Mouse (Mus musculus): Measurements from ENCODE around the gene Sulf2. TPM values are rescaled to one million over a fixed set of nuclear protein-coding genes. Genes with fewer than 3 reads are reported as not detected.

Sulf2 gene
- polyA plus RNA-seq, 1 experiment from 2014 or later: 113 TPM

DNA sequence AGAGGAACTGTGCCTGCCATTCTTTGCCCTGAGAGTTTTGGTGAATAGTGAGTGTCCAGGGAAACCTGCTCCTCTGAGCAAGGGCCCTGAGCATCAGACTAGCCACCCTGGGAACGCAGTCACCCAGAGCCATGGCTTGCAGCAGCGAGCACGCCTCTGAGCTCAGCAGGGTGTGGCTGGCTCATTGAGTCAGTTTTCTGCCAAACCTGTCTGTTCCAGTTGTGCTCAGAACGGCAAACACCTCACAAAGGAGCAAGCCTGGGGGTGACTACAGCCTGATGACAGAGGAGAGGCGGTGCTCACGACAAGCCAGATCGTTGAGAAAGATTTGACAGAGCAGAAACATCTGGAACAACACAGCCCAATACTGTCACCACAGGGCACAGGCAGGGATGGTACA is 14.7 kb upstream of the Sulf2 start:
- H3K4me3 ChIP-seq: no peak overlapping the region
- no peak overlapping the region for H3K4me2 ChIP-seq (replicated peaks)
- H3K36me3 ChIP-seq: no peaks in the 10 kb centered on the region
- no peaks in the 10 kb centered on the region for H3K9me3 ChIP-seq
- ATAC-seq (ENCODE audit: low FRiP score, low read depth): no peak
- no peak overlapping the region for H3K27ac ChIP-seq (replicated peaks)
- no peak overlapping the region for H3K9ac ChIP-seq (replicated peaks)
- WGBS: 46% methylated on average over 7 of the region's 7 CpGs
- peaks cover 21% of the 10 kb centered on the region for H3K4me1 ChIP-seq
- H3K27me3 ChIP-seq: peaks cover 83% of the 10 kb centered on the region

DNA sequence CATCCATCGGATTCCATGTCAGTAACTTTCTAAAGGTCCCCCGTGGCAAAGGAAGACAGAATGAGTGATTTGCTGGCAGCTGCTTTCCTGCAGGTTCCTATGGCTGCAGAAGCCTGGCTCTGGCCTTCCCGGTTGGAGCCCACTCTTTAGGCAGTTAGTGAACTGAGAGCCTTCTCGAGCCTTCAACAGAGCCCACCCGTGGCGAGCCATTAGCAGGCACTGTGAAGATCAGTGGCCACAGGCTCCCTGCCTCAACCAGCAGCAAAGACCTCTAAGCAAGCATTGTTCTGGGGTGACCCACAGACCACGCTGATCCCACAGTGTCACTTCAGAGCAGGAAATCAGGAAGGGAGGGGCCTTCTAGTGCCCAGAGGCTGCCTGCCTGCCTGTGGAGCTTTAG is 13.4 kb upstream of the Sulf2 start:
- Histone ChIP-seq H3K4me3 (no peak overlapping the region), H3K4me2 (replicated peaks) (no peak overlapping the region), H3K27me3 (peaks cover 73% of the 10 kb centered on the region), H3K27ac (replicated peaks) (no peak overlapping the region), H3K36me3 (no peaks in the 10 kb centered on the region), H3K9me3 (no peaks in the 10 kb centered on the region), H3K4me1 (peaks cover 18% of the 10 kb centered on the region), H3K9ac (replicated peaks) (no peak overlapping the region)
- WGBS: 21% methylated on average over 7 of the region's 7 CpGs
- 0 out of 2 replicates have a peak, but pooled peaks have one; percentile 27 for ATAC-seq (ENCODE audit: low FRiP score, low read depth)

DNA sequence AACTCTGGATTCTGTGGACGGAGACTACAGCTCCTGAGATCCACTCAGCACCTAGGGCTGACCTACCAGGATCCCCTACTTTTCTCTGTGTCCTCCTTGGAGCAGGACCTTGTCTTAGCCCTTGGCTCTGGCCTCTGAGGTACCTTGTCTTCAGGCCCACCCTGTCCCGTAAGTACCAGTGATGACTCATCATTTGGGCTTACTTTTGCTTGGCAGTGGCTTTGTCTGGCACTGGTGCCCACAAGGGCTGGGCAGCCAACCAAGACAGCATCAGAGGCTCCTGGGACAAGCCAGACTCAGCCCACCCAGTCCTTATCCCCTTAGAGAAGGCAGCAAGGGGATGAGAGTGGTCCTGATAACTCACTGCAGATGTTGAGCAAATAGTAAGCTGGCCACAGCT is 11.9 kb upstream of the Sulf2 start:
- no peak for ATAC-seq (ENCODE audit: low FRiP score, low read depth)
- no peak overlapping the region for H3K9ac ChIP-seq (replicated peaks)
- H3K36me3 ChIP-seq: no peaks in the 10 kb centered on the region
- H3K4me1 ChIP-seq: peaks cover 18% of the 10 kb centered on the region
- no peak overlapping the region for H3K27ac ChIP-seq (replicated peaks)
- no peak overlapping the region for H3K4me3 ChIP-seq
- WGBS: 96% methylated on average over 2 of the region's 2 CpGs
- H3K9me3 ChIP-seq: no peaks in the 10 kb centered on the region
- H3K4me2 ChIP-seq (replicated peaks): no peak overlapping the region
- peaks cover 70% of the 10 kb centered on the region for H3K27me3 ChIP-seq

DNA sequence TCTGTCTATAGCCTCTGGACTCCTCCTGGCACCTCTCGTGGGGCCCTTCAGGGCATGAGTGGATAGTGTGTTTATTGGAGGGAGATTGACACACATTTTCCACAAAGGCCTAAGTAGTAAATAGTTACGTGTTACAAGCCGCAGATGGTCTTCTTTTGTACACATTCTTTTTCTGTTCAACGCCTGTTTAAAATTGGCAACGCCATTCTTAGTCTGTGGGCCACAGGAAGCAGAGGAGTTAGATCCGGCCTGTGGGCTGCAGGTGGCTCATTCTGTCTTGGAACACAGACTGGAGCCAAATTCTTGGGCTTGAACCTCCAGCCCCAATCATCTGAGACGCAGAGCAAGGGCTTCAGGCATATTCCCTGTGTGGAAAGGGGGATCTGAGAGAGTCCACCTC is 9.9 kb upstream of the Sulf2 start:
- Histone ChIP-seq H3K27ac (replicated peaks) (no peak overlapping the region), H3K9me3 (no peaks in the 10 kb centered on the region), H3K4me1 (peaks cover 14% of the 10 kb centered on the region), H3K27me3 (peaks cover 59% of the 10 kb centered on the region), H3K4me2 (replicated peaks) (no peak overlapping the region), H3K36me3 (no peaks in the 10 kb centered on the region), H3K4me3 (no peak overlapping the region), H3K9ac (replicated peaks) (no peak overlapping the region)
- no peak for ATAC-seq (ENCODE audit: low FRiP score, low read depth)
- 74% methylated on average over 7 of the region's 7 CpGs for WGBS

DNA sequence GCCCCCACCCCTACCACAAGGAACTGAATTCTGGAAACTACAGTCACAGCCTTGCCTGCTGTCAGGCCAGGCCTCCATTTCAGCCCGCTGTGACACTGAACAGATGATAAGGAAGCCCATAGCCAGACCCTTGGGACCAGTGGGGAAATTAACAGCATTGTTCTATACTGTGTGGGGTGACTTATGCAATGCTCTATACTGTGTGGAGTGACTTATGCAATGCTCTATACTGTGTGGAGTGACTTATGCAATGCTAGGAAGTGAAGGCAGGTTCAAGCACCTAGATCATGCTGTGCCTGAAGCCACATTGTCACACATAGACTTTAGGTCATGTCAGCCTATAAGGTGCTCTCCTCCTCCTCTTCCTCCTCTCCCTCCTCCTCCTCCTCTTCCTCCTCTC is 9.1 kb upstream of the Sulf2 start:
- Histone ChIP-seq H3K4me1 (peaks cover 14% of the 10 kb centered on the region), H3K4me3 (no peak overlapping the region), H3K36me3 (no peaks in the 10 kb centered on the region), H3K9ac (replicated peaks) (no peak overlapping the region), H3K9me3 (no peaks in the 10 kb centered on the region), H3K27ac (replicated peaks) (no peak overlapping the region), H3K27me3 (peaks cover 51% of the 10 kb centered on the region), H3K4me2 (replicated peaks) (no peak overlapping the region)
- 100% methylated on average over 1 of the region's 1 CpGs for WGBS
- ATAC-seq (ENCODE audit: low FRiP score, low read depth): no peak

DNA sequence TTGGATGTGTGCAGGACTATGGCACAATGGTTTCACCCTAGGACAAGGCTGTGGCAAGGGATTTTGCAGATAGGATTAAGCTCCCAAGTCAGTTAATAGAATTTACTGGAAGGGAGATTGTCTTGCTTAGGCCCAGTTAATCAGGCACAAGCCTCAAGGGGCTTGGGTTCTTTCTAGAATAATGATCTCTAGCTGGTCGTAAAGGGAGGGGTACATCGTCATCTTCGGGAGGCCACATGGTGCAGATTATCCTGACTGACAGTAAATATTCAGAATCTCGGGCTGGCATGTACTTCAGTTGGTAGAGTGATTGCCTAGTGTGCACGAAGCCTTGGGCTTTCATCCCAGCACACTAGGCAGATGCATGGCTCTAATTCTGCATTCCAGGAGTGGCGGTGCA is 8.5 kb upstream of the Sulf2 start:
- Histone ChIP-seq H3K9me3 (no peaks in the 10 kb centered on the region), H3K4me1 (peaks cover 8% of the 10 kb centered on the region), H3K4me3 (no peak overlapping the region), H3K27me3 (peaks cover 44% of the 10 kb centered on the region), H3K27ac (replicated peaks) (no peak overlapping the region), H3K36me3 (no peaks in the 10 kb centered on the region), H3K9ac (replicated peaks) (no peak overlapping the region), H3K4me2 (replicated peaks) (no peak overlapping the region)
- WGBS: 61% methylated on average over 6 of the region's 6 CpGs
- ATAC-seq (ENCODE audit: low FRiP score, low read depth): no peak

DNA sequence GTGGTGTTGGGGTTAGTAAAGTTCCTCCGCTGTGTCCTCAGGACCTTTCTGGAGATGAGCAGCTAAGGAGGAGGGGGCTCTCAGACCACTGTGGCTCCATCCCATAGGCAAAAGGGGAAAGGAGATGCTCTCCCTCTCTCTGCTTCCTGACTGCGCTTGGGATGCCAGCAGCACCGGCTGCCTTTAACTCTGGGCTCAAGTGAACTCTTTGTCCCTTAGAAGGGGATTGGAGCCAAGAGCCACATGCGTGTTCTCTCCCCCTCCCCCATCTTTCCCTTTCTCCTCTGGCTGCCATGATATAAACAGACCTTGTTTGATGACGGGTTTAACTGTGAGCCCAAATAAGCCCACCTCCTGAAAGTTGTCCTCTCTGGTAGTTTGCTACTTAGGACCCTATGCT is 7.8 kb upstream of the Sulf2 start:
- 77% methylated on average over 5 of the region's 5 CpGs for WGBS
- no peak overlapping the region for H3K4me3 ChIP-seq
- H3K4me1 ChIP-seq: peaks cover 1% of the 10 kb centered on the region
- no peak overlapping the region for H3K9ac ChIP-seq (replicated peaks)
- H3K27me3 ChIP-seq: peaks cover 39% of the 10 kb centered on the region
- H3K27ac ChIP-seq (replicated peaks): no peak overlapping the region
- H3K9me3 ChIP-seq: no peaks in the 10 kb centered on the region
- H3K36me3 ChIP-seq: no peaks in the 10 kb centered on the region
- no peak for ATAC-seq (ENCODE audit: low FRiP score, low read depth)
- H3K4me2 ChIP-seq (replicated peaks): no peak overlapping the region

DNA sequence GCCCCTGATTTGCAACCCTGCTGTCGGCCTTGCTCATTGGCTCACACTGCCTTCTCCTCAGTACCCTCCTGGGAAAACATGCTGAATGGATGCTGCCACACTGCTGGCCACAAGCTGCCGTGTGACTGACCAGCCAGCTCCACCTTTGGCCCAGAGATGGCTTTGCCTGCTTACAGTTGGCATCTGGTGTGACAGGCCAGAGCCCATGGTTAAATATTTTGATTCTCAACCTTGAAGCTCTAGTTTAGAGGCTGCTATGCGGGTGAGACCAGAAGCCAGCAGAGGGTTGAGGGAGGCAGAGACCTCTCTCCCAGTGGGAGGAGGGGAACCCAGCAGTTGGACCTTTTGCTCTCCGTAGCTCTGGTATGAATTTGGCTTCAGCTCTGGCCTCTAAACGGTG is 6.7 kb upstream of the Sulf2 start:
- Histone ChIP-seq H3K36me3 (no peaks in the 10 kb centered on the region), H3K27me3 (peaks cover 39% of the 10 kb centered on the region), H3K9me3 (no peaks in the 10 kb centered on the region), H3K4me3 (no peak overlapping the region), H3K27ac (replicated peaks) (no peak overlapping the region), H3K4me1 (no peaks in the 10 kb centered on the region; the same call in 1 of the 2 replicates), H3K4me2 (replicated peaks) (no peak overlapping the region), H3K9ac (replicated peaks) (no peak overlapping the region)
- ATAC-seq (ENCODE audit: low FRiP score, low read depth): no peak
- 74% methylated on average over 5 of the region's 5 CpGs for WGBS

DNA sequence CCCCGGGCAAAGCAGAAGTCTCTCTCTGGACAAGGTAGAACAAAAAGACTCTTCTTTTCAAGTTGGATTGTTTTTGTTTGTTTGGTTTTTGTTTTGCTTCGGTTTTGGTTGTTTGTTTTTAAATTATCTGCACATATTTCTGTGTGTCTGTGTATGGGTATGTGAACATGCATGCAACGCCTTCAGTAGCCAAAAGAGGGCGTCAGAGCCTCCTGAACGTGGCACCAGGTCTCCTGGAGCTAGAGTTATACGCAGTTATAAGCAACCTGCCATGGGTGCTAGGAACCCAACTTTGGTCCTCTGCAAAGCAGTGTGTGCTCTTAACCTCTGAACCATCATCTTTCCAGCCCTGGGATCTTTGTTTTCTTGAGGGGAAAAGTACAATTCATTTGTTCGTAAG is 3.8 kb upstream of the Sulf2 start:
- Histone ChIP-seq H3K9ac (replicated peaks) (no peak overlapping the region), H3K27me3 (peaks cover 41% of the 10 kb centered on the region), H3K4me3 (no peak overlapping the region), H3K4me2 (replicated peaks) (no peak overlapping the region), H3K9me3 (no peaks in the 10 kb centered on the region), H3K27ac (replicated peaks) (no peak overlapping the region), H3K4me1 (peaks cover 9% of the 10 kb centered on the region), H3K36me3 (no peaks in the 10 kb centered on the region)
- 89% methylated on average over 7 of the region's 7 CpGs for WGBS
- ATAC-seq (ENCODE audit: low FRiP score, low read depth): no peak

DNA sequence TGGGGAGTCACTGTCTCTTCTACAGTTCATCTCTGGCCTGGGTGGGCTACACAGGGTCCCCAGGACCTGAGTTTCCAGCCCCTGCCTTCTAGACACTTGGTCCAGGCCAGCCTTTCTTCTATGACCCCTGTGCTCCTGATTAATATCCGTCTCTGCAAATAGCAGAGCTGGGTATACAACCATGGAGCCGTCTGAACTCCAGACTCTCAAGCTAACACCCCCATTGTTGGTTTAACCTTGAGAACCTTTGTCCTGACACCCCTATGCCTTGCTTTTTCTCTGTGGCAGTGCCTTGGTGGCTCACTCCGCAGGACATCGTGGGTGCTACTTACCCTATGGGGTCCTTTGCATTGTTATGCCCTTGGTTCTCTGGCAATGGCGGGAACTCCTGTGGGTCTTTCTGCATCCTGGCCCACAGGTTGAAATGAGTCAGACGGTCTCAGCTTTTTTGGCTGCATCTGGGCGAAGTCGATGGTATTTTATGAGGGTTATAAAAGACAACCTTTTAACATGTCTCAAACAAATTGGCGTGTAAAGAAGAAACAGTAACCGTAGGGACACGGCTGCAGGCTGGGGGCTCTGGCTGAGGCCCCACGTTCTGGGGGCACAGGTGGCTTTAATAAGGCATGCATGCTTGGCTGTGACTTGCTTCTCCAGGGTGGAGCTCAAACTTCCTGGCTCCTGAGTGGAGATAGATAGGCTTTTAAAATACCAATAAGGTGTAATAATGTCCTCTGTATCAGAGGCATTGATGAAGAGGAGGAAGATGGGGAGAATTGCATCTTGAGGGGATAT is 2.5 kb upstream of the Sulf2 start:
- no peak for ATAC-seq (ENCODE audit: low FRiP score, low read depth)
- H3K4me1 ChIP-seq: peaks cover 22% of the 10 kb centered on the region
- H3K27ac ChIP-seq (replicated peaks): no peak overlapping the region
- H3K27me3 ChIP-seq: peaks cover 48% of the 10 kb centered on the region
- no peak overlapping the region for H3K4me2 ChIP-seq (replicated peaks)
- no peaks in the 10 kb centered on the region for H3K36me3 ChIP-seq
- WGBS: 76% methylated on average over 12 of the region's 12 CpGs
- H3K4me3 ChIP-seq: no peak overlapping the region
- no peak overlapping the region for H3K9ac ChIP-seq (replicated peaks)
- H3K9me3 ChIP-seq: no peaks in the 10 kb centered on the region

DNA sequence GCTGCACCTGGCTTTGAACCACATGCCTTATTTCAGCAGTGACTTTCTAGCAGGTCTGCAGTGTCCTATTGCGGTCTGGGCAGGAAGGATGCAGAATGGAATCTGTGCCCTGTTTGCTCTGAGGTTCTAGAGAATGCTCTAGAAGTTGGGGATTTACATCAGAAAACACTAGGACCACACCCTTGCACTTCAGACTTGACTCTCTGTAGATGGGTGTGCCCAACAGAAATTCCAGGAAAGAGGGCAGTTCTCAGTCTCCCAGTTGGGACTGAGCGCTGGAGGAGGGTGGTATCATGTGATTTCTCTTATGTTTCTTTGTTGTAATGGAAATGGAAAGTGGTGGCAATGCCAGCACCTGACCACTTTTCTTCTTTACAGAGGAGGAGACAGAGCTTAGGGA is 1.7 kb upstream of the Sulf2 start:
- H3K9ac ChIP-seq (replicated peaks): no peak overlapping the region
- H3K4me3 ChIP-seq: no peak overlapping the region
- H3K4me2 ChIP-seq (replicated peaks): no peak overlapping the region
- H3K4me1 ChIP-seq: peaks cover 30% of the 10 kb centered on the region
- H3K9me3 ChIP-seq: no peaks in the 10 kb centered on the region
- 93% methylated on average over 2 of the region's 2 CpGs for WGBS
- peaks cover 44% of the 10 kb centered on the region for H3K27me3 ChIP-seq
- no peak overlapping the region for H3K27ac ChIP-seq (replicated peaks)
- H3K36me3 ChIP-seq: no peaks in the 10 kb centered on the region
- ATAC-seq (ENCODE audit: low FRiP score, low read depth): no peak

DNA sequence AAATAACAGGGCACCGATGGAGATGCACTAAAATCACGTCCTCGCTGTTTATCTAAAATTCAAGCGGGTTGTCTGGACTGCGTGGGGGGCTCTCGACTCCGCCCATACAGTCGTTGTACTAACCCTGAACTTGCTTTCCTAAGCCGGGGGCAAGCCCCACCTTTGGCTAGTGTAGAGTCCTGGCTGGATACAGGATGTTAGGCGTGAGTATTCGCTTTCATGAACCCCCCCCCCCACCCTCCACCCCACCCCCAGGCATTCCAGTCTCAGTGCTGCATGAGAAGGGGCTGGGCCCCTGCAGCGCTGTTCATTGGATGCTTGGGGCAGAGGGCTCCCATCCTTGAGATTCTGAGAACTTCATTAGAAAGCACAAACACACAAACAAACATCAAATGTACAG is 659 bp upstream of the Sulf2 start:
- Histone ChIP-seq H3K4me3 (peak overlapping the region; percentile 75; the same call in 1 of the 2 replicates), H3K9ac (replicated peaks) (no peak overlapping the region), H3K4me2 (replicated peaks) (peak overlapping the region; percentile 95; the same call in 1 of the 2 replicates), H3K27me3 (peaks cover 46% of the 10 kb centered on the region), H3K4me1 (peaks cover 40% of the 10 kb centered on the region), H3K36me3 (no peaks in the 10 kb centered on the region), H3K9me3 (no peaks in the 10 kb centered on the region), H3K27ac (replicated peaks) (no peak overlapping the region)
- no peak for ATAC-seq (ENCODE audit: low FRiP score, low read depth)
- 12% methylated on average over 12 of the region's 12 CpGs for WGBS

Measured in midbrain, embryonic 12.5 days (tissue).